11 mouse cellular contexts compared by ENCODE assay signal in genomic region chr8:11701033-11701362, GRCm38 (mm10). TPM values are rescaled to one million over a fixed set of nuclear protein-coding genes. Genes with fewer than 3 reads are reported as not detected.
DNase-seq lines count a peak whose midpoint lies in the region; ATAC-seq lines count a peak whose summit lies in the region.
"Had no signal": no experiment of that assay in that cellular context is flagged by ENCODE, and none has a peak within 500 bp of the region (broad histone marks: within the 10 kb centered on the region; RNA-seq: fewer than 3 reads in every experiment).

Gene 1700016D06Rik (minus strand): TSS chr8:11701063.

- H3K27me3 ChIP-seq in neural tube, embryonic 11.5 days (ENCODE audit: control insufficient read depth, insufficient read depth, low read length): 0 out of 2 replicates have a peak, but pooled peaks cover 2% of the 10 kb centered on the region
- no peaks in the 10 kb centered on the region for H3K27me3 ChIP-seq in liver, embryonic 13.5 days
- peaks cover 2% of the 10 kb centered on the region; the same call in 1 of the 2 replicates for H3K27me3 ChIP-seq in stomach, embryonic 16.5 days (ENCODE audit: control insufficient read depth, insufficient read depth, low read length)

- no peak within 1 kb of the TSS for H3K9ac ChIP-seq in neural tube, embryonic 11.5 days (ENCODE audit: low read length)
- H3K9ac ChIP-seq in liver, embryonic 13.5 days: no peak within 1 kb of the TSS
- peak within 1 kb of the TSS; percentile 47 for H3K9ac ChIP-seq in stomach, embryonic 16.5 days (ENCODE audit: low read length)

- no peak for DNase-seq in neural tube, embryonic 11.5 days (ENCODE audit: low spot score)
- no peak for DNase-seq in neural tube, embryonic 10.5 days (ENCODE audit: extremely low spot score, low spot score)
- DNase-seq in liver, embryonic 13.5 days: no peak
- no peak for DNase-seq in spleen, adult 18-20 months
- no peak for DNase-seq in kidney, adult 18-20 months
- no peak for DNase-seq in layer of hippocampus, adult 8-10 months (ENCODE audit: low spot score in 2 of 2)

- H3K9me3 ChIP-seq in neural tube, embryonic 11.5 days (ENCODE audit: control insufficient read depth, low read length): no peaks in the 10 kb centered on the region
- no peaks in the 10 kb centered on the region for H3K9me3 ChIP-seq in liver, embryonic 13.5 days (replicated peaks)
- H3K9me3 ChIP-seq in stomach, embryonic 16.5 days (replicated peaks; ENCODE audit: control insufficient read depth, low read length): 0 out of 2 replicates have a peak, but pooled peaks cover 3% of the 10 kb centered on the region

- no peak within 1 kb of the TSS for H3K27ac ChIP-seq in neural tube, embryonic 11.5 days (ENCODE audit: low read depth, low read length)
- no peak within 1 kb of the TSS for H3K27ac ChIP-seq in liver, embryonic 13.5 days
- H3K27ac ChIP-seq in stomach, embryonic 16.5 days (ENCODE audit: low read length): no peak within 1 kb of the TSS

- H3K4me1 ChIP-seq in neural tube, embryonic 11.5 days (ENCODE audit: control insufficient read depth, insufficient read depth, low read length): 0 out of 2 replicates have a peak, but pooled peaks cover 3% of the 10 kb centered on the region
- H3K4me1 ChIP-seq in liver, embryonic 13.5 days (replicated peaks): no peaks in the 10 kb centered on the region
- no peaks in the 10 kb centered on the region for H3K4me1 ChIP-seq in stomach, embryonic 16.5 days (ENCODE audit: control insufficient read depth, insufficient read depth, low read length)

- ATAC-seq in neural tube, embryonic 11.5 days (ENCODE audit: insufficient read depth, low FRiP score, low TSS enrichment): no peak
- ATAC-seq in granulocyte monocyte progenitor cell, adult 5-6 weeks (replicated peaks; ENCODE audit: poor library complexity, severe bottlenecking): peak; percentile 17; the same call in 1 of the 2 replicates
- ATAC-seq in liver, embryonic 13.5 days (ENCODE audit: low read depth): no peak
- ATAC-seq in stomach, embryonic 16.5 days (ENCODE audit: insufficient read depth, low FRiP score): no peak

- peak within 1 kb of the TSS; percentile 35; the same call in 1 of the 2 replicates for H3K4me2 ChIP-seq in neural tube, embryonic 11.5 days (ENCODE audit: low read depth)
- peak within 1 kb of the TSS; percentile 27 for H3K4me2 ChIP-seq in liver, embryonic 13.5 days
- H3K4me2 ChIP-seq in stomach, embryonic 16.5 days (ENCODE audit: low read depth, low read length): peak within 1 kb of the TSS; percentile 25

- H3K36me3 ChIP-seq in neural tube, embryonic 11.5 days (ENCODE audit: control insufficient read depth, insufficient read depth, low read length): no peaks in the 10 kb centered on the region
- H3K36me3 ChIP-seq in liver, embryonic 13.5 days: no peaks in the 10 kb centered on the region
- no peaks in the 10 kb centered on the region for H3K36me3 ChIP-seq in stomach, embryonic 16.5 days (ENCODE audit: control insufficient read depth, insufficient read depth, low read length)

- H3K4me3 ChIP-seq in neural tube, embryonic 11.5 days (ENCODE audit: low read depth, low read length): no peak within 1 kb of the TSS
- H3K4me3 ChIP-seq in liver, embryonic 13.5 days (replicated peaks): no peak within 1 kb of the TSS
- no peak within 1 kb of the TSS for H3K4me3 ChIP-seq in stomach, embryonic 16.5 days (replicated peaks; ENCODE audit: low read length)

- 69% methylated on average over 6 of the region's 6 CpGs for WGBS in neural tube, embryonic 11.5 days
- WGBS in liver, embryonic 13.5 days (ENCODE audit: insufficient replicate concordance): 43% methylated on average over 6 of the region's 6 CpGs
- WGBS in stomach, embryonic 16.5 days: 53% methylated on average over 6 of the region's 6 CpGs

RNA-seq across cellular contexts. Expression of gene 1700016D06Rik, which starts in this region (rescaled TPM):
- polyA plus RNA-seq in neural tube, embryonic 11.5 days (2014; fragmentation: Nextera tagmentation; extraction: Ambion mirVana): not detected in 2 replicates
- not detected in 2 replicates for total RNA-seq in granulocyte monocyte progenitor cell, adult 5-6 weeks (2014; fragmentation: Nextera tagmentation)
- total RNA-seq in granulocyte monocyte progenitor cell, adult 5-6 weeks (2017): not detected in 2 replicates
- not detected in 2 replicates for polyA plus RNA-seq in liver, embryonic 13.5 days (2015; fragmentation: Nextera tagmentation; extraction: Ambion mirVana)
- not detected in 2 replicates for polyA plus RNA-seq in stomach, embryonic 16.5 days (2015; fragmentation: Nextera tagmentation; extraction: Ambion mirVana)
- not detected for total RNA-seq in layer of hippocampus, adult 8-10 months (2022)
- total RNA-seq: megakaryocyte-erythroid progenitor cell, adult 5-6 weeks had no signal
- polyA plus RNA-seq: cortical plate, adult 2 months; spleen, adult 2 months had no signal

Comparison
In these comparisons a context has a peak if more than half of its experiments do, and no peak if none do; other contexts are left out.
1. Peak in ATAC-seq in granulocyte monocyte progenitor cell, adult 5-6 weeks; RNA of the gene not detected or under 1 TPM.